Mouse (Mus musculus) heart, embryonic 15.5 days (tissue): Measurements from ENCODE around the gene Slc39a11. TPM values are rescaled to one million over a fixed set of nuclear protein-coding genes. Genes with fewer than 3 reads are reported as not detected.
A peak's percentile ranks its signal among the peaks of the same experiment; 100 is the strongest.

ENCODE experiments used
- ATAC-seq: fragments of 200-750 bp; cut with Nextera tagmentation; replicated peaks from 2 replicates; pipeline ENCODE4 v1.8.0; 2017; ENCODE audit warnings: low read depth, moderate TSS enrichment; ENCODE audit not compliant: insufficient number of reproducible peaks, insufficient read depth, low FRiP score
- H3K27ac ChIP-seq: fragments of 300-500 bp; sonication (generic); 2 replicates; pipeline ENCODE4 v1.5.1; 2015; ENCODE audit warnings: mild to moderate bottlenecking, inconsistent platforms
- H3K27me3 ChIP-seq: fragments of 300-500 bp; sonication (generic); 2 replicates; pipeline ENCODE4 v1.6.1; 2015; ENCODE audit warnings: inconsistent platforms
- H3K36me3 ChIP-seq: fragments of 300-500 bp; sonication (generic); 2 replicates; pipeline ENCODE4 v1.6.1; 2015; ENCODE audit warnings: mild to moderate bottlenecking, inconsistent platforms
- H3K4me1 ChIP-seq: fragments of 300-500 bp; sonication (generic); replicated peaks from 2 replicates; pipeline ENCODE4 v1.6.1; 2015; ENCODE audit warnings: inconsistent platforms
- H3K4me2 ChIP-seq: fragments of 300-500 bp; sonication (generic); 2 replicates; pipeline ENCODE4 v1.6.1; 2015; ENCODE audit warnings: inconsistent platforms, mild to moderate bottlenecking, moderate library complexity
- H3K4me3 ChIP-seq: fragments of 300-500 bp; sonication (generic); 2 replicates; pipeline ENCODE4 v1.5.1; 2015; ENCODE audit warnings: mild to moderate bottlenecking, inconsistent platforms
- H3K9ac ChIP-seq: fragments of 300-500 bp; sonication (generic); 2 replicates; pipeline ENCODE4 v1.6.1; 2015; ENCODE audit warnings: mild to moderate bottlenecking, inconsistent platforms
- H3K9me3 ChIP-seq: fragments of 300-500 bp; sonication (generic); replicated peaks from 2 replicates; pipeline ENCODE4 v1.6.1; 2016; ENCODE audit warnings: inconsistent platforms
- WGBS: fragments of 180-500 bp; shearing (Covaris S2); methylation state at CpG from one replicate; pipeline ENCODE4 v1.1.7; 2015; ENCODE audit warnings: mixed read lengths; 5-methylcytosine and 5-hydroxymethylcytosine counted together
- polyA plus RNA-seq: library from polyadenylated mRNA; unstranded; fragments of >200 nt; fragmentation: Nextera tagmentation; extraction: Ambion mirVana; gene quantifications from 2 replicates; pipeline ENCODE4 v1.2.1, GENCODE M21; 2015

The Slc39a11 gene
- polyA plus RNA-seq, 1 experiment from 2014 or later = 13.4 TPM

DNA sequence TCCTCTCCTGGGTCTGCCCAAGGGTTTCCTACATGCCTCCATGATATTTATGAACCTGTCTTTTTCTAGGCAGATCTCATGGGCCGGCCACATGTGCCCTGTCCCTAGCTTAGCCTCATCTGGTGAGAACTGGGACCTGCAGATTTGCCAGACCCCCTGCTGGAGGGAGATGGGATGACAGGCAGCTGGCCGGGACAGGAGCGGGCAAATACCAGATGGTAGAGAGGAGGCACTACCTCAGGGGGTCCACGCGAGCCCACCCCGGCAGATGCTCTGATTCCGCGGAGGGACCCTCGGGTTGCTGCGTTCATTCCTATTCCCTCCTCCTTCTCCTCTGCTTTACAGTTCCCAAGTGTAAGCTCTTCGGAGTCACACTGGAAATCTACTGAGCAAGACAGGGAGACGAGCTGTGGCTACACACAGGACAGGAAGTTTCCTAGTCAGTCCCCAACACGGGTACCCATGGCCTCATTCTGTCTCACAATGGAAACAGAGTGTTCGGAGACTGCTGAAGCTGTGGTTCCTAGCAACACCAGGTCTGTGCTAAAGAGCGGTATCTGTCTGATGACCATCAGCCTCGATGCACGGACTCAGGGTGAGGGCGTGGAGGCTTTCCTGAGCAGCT is 323.4 kb downstream of the Slc39a11 start:
- ATAC-seq = no peak
- Histone ChIP-seq H3K9ac (no peak overlapping the region), H3K4me1 (0 out of 2 replicates have a peak, but pooled peaks cover 2% of the 10 kb centered on the region), H3K4me3 (peak overlapping the region; percentile 17; the same call in 1 of the 2 replicates), H3K36me3 (no peaks in the 10 kb centered on the region), H3K9me3 (no peaks in the 10 kb centered on the region), H3K27me3 (no peaks in the 10 kb centered on the region), H3K4me2 (peak overlapping the region; percentile 50), H3K27ac (no peak overlapping the region)
- 24% methylated on average over 18 of the region's 18 CpGs for WGBS

DNA sequence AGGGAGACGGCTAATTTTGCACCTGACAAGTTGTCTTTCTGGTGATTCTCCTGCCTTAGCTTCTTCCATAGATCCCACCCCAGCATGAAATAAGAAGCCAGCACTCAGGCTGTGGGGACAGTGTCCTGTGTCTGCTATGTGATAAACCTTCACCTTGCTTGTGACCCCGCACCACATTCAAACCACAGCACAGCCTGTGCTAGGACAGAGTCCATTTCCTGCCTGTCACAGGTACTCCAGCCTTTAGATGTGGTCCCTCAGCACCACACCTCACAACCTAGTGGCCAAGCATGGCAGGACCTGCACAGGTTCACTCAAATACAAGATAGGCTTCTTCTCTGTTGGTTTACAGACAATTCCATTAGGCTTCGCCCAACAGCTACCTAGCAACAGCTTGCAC is 328.3 kb downstream of the Slc39a11 start:
- WGBS = 93% methylated on average over 3 of the region's 3 CpGs
- Histone ChIP-seq H3K27ac (no peak overlapping the region), H3K4me1 (no peaks in the 10 kb centered on the region), H3K4me3 (no peak overlapping the region), H3K4me2 (no peak overlapping the region), H3K27me3 (no peaks in the 10 kb centered on the region), H3K9ac (no peak overlapping the region), H3K36me3 (no peaks in the 10 kb centered on the region), H3K9me3 (no peaks in the 10 kb centered on the region; the same call in 1 of the 2 replicates)
- ATAC-seq = no peak

DNA sequence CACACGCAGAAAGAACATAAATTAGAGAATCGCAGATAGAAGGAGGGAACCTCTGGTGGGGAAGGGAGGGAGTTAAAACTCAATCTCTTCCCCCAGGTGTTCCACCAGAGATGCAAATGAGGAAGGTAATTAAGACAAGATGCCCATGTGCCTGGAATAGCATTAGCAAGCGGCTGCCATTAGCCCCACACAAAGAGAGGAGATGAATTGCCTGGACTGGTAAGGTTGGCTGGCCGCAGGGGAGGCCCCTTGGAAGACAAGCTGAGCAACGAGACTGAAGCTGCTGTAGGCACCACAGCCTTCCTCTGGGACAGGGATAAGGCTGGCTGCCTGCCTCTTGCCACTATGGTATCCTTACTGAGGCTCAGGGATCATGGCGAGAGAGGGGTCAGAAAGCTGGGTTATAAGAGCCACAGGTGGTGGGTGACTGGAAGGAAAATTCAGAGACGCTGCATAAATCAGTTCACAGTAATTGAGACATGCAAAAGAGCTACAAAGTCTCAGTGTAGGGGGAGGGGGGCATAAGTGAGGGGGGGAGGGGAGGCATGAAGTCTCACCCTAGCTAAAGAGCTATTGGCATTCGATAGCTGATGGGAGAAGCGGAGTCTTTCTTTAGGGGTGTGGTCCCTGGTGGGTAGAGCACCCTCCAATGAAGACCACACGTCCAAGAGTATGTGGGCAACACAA is 340.5 kb downstream of the Slc39a11 start:
- Histone ChIP-seq H3K36me3 (no peaks in the 10 kb centered on the region), H3K27me3 (no peaks in the 10 kb centered on the region), H3K4me3 (no peak overlapping the region), H3K4me2 (no peak overlapping the region), H3K4me1 (no peaks in the 10 kb centered on the region), H3K9me3 (no peaks in the 10 kb centered on the region), H3K27ac (no peak overlapping the region), H3K9ac (no peak overlapping the region)
- no peak for ATAC-seq
- 69% methylated on average over 10 of the region's 10 CpGs for WGBS

DNA sequence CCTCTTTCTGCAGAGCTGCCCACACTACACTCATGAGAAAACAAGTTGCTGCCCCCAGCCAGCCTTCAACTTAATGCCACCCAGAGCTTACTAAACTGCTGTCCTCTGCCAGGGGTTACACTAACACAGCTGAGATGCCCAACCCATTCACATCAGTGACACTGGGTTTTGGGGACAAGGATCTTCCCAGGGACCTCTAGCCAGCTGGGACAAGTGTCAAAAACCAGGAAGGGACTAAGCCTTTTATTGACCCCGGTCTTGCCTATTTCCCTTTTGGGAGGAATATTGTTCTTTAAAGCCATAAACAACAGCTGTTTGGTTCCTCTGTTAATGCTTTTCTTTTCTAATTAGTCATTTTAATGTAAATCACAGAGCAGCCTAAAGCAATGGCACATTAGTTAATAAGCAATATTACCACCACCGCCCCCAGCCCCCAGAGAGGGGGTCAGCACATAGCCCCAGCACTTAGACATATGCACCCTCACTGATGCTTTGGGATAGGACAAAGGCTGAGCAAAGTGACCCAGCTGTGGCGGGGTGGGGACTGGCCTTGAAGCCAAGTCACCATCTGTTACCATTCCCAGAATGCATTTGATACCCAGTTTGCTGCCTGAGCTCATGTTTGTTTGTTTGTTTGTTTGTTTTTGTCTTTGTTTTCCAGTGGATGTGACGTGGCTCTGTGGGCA is 341.5 kb downstream of the Slc39a11 start:
- WGBS = 75% methylated on average over 4 of the region's 4 CpGs
- H3K27ac ChIP-seq = no peak overlapping the region
- no peaks in the 10 kb centered on the region for H3K9me3 ChIP-seq
- no peak for ATAC-seq
- H3K4me2 ChIP-seq = no peak overlapping the region
- no peaks in the 10 kb centered on the region for H3K36me3 ChIP-seq
- no peaks in the 10 kb centered on the region for H3K27me3 ChIP-seq
- H3K4me1 ChIP-seq = no peaks in the 10 kb centered on the region
- H3K4me3 ChIP-seq = no peak overlapping the region
- H3K9ac ChIP-seq = no peak overlapping the region

DNA sequence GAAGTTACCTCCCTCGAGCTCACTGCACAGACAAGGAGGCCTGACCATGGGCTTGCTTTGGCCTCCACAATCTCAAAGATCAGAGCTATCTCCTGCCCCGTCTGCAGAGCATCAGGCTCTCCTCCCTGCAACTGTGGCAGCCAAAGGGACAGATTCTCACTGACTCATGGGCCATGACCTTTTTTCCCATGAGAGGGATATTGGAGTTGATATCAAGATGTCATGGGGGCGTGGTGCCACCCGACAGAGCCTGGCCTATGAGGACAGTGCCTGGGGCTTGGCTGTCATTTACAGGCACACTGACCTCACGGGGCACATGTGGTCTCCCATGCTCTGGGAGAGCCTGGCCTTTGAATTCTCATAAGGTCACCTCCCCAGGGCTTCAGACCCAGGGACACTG is 346.7 kb downstream of the Slc39a11 start:
- no peak overlapping the region for H3K4me2 ChIP-seq
- H3K4me1 ChIP-seq = no peaks in the 10 kb centered on the region
- ATAC-seq = no peak
- no peaks in the 10 kb centered on the region for H3K36me3 ChIP-seq
- no peak overlapping the region for H3K4me3 ChIP-seq
- no peaks in the 10 kb centered on the region for H3K27me3 ChIP-seq
- H3K9ac ChIP-seq = no peak overlapping the region
- 71% methylated on average over 5 of the region's 5 CpGs for WGBS
- no peaks in the 10 kb centered on the region for H3K9me3 ChIP-seq
- H3K27ac ChIP-seq = no peak overlapping the region

DNA sequence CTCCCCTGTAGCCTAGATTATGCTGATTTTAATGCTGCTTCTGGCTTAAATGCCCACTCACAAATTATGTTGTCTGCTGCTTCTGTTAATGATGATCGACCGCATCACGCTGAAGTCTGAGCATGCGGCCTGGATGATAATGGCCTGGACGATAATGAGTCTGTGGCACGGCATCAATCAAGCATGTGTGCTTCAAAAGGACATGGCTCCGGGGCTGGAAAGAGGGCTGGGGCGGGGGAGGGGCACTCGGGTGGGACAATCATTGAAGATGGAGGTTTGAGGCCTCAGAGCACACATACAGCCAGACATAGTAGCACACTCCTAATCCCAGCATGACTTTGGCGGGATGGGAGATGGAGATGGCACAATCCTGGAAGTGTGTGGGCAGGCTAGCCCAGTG is 350.4 kb downstream of the Slc39a11 start:
- 75% methylated on average over 10 of the region's 10 CpGs for WGBS
- ATAC-seq = no peak
- H3K27me3 ChIP-seq = no peaks in the 10 kb centered on the region
- no peaks in the 10 kb centered on the region for H3K4me1 ChIP-seq
- H3K4me2 ChIP-seq = no peak overlapping the region
- no peak overlapping the region for H3K27ac ChIP-seq
- no peaks in the 10 kb centered on the region for H3K36me3 ChIP-seq
- no peak overlapping the region for H3K4me3 ChIP-seq
- H3K9me3 ChIP-seq = no peaks in the 10 kb centered on the region
- H3K9ac ChIP-seq = no peak overlapping the region

DNA sequence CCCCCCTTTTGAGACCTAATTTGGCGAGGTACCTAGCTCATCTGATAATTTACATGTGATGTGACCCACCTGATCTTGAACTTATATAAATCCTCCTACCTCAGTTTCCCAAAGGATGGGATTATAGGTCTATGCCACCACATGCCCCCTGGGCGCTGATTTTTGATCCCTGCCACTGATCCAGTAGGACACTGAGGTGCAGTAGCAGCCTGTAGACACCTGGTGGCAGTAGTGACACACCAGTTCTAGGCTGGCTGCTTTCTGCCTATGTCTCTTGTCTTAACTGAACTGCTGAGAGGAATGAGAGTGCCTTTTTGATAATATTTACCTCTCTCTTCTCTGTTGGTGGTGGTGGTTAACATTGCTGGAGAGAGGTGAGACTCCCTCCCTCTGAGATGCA is 352.1 kb downstream of the Slc39a11 start:
- ATAC-seq = no peak
- WGBS = 18% methylated on average over 2 of the region's 2 CpGs
- H3K9me3 ChIP-seq = no peaks in the 10 kb centered on the region

DNA sequence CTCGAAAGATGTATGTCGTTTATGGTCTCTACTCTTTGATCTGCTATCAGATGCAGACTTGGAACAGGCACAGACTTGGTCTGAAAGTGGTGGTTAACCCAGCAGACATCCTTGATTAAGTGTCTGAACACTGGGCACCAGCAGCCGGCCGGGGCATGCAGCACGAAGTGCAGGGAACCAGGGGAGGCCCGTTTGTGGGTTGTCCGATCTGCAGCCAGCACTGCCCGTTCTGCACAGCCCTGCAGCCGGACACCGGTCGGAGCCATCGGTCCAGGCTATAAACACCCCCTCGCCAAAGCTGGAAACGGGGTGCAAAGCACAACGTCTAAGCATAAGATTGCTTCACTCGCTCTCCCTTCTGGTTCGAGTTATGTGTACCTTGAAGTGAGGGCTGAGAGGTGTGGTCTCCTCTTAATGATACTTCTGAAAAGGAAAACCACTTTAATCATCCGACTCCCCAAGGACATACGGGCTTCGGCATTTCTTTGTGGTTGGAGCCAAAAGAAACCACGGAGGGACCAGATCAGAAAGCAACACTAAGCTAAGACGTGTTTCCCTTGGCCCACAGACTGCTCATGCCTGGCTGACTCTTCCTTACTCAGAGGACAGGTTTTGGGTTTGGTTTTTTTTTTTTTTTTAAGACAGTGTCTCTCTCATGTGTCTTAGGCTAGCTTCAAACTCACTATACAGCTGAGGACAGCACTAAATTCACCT is 352.8 kb downstream of the Slc39a11 start:
- no peak overlapping the region for H3K4me3 ChIP-seq
- 83% methylated on average over 22 of the region's 22 CpGs for WGBS
- no peaks in the 10 kb centered on the region for H3K27me3 ChIP-seq
- ATAC-seq = no peak
- H3K27ac ChIP-seq = no peak overlapping the region
- H3K9ac ChIP-seq = no peak overlapping the region
- no peaks in the 10 kb centered on the region for H3K9me3 ChIP-seq
- no peaks in the 10 kb centered on the region for H3K36me3 ChIP-seq
- H3K4me1 ChIP-seq = no peaks in the 10 kb centered on the region
- H3K4me2 ChIP-seq = no peak overlapping the region

More for the DNA sequence above, 352.1 kb downstream of the Slc39a11 start:
- H3K36me3 ChIP-seq = no peaks in the 10 kb centered on the region
- no peak overlapping the region for H3K4me2 ChIP-seq
- H3K4me1 ChIP-seq = no peaks in the 10 kb centered on the region
- no peaks in the 10 kb centered on the region for H3K27me3 ChIP-seq
- no peak overlapping the region for H3K9ac ChIP-seq
- H3K4me3 ChIP-seq = no peak overlapping the region
- no peak overlapping the region for H3K27ac ChIP-seq

DNA sequence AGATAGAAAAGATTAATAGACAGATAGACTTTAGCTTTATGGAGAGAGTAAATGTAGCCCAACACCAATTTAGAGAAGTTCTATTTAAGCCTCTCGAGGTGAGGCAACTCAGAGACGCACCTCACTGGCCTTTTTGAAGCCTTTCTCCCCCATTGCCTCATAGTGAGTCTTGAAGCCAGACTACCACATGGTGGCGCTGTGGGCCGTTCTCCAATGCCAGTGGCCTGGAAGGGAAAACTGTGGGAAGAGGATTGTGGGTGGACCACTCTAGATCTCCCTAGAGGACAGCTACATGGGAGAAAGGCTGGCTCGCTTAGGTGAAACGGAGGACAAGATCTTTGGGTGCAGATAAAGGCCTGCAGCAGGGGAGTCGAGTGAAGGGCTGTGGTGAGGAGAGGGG is 353.7 kb downstream of the Slc39a11 start:
- Histone ChIP-seq H3K36me3 (no peaks in the 10 kb centered on the region), H3K27ac (no peak overlapping the region), H3K9ac (no peak overlapping the region), H3K4me3 (no peak overlapping the region), H3K4me2 (no peak overlapping the region), H3K4me1 (no peaks in the 10 kb centered on the region), H3K9me3 (no peaks in the 10 kb centered on the region), H3K27me3 (no peaks in the 10 kb centered on the region)
- ATAC-seq = no peak
- WGBS = 28% methylated on average over 7 of the region's 7 CpGs

DNA sequence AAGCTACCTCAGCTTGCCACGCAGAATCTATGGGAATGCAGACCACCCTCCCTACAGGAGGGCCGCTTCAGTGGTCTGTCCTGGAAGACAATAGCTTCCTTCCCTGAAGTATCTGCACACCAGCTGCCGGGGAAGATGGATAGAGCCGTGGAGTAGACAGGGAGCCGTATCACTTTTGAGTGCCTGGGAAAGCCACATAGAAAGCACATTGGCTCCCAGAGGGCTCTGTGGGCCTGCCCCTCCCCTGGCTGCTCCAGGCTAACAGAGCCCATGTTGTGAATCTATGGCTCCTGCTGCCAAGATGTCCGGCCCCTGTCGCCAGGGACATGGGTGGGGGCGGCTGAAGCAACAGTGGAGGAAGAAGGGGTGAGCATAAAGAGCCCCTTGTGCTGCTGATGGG is 355.4 kb downstream of the Slc39a11 start:
- no peak overlapping the region for H3K4me2 ChIP-seq
- H3K4me1 ChIP-seq = no peaks in the 10 kb centered on the region
- H3K9me3 ChIP-seq = no peaks in the 10 kb centered on the region
- H3K27ac ChIP-seq = no peak overlapping the region
- no peaks in the 10 kb centered on the region for H3K36me3 ChIP-seq
- ATAC-seq = peak; percentile 40; the same call in 1 of the 2 replicates
- WGBS = 54% methylated on average over 8 of the region's 8 CpGs
- no peaks in the 10 kb centered on the region for H3K27me3 ChIP-seq
- no peak overlapping the region for H3K9ac ChIP-seq
- H3K4me3 ChIP-seq = no peak overlapping the region

DNA sequence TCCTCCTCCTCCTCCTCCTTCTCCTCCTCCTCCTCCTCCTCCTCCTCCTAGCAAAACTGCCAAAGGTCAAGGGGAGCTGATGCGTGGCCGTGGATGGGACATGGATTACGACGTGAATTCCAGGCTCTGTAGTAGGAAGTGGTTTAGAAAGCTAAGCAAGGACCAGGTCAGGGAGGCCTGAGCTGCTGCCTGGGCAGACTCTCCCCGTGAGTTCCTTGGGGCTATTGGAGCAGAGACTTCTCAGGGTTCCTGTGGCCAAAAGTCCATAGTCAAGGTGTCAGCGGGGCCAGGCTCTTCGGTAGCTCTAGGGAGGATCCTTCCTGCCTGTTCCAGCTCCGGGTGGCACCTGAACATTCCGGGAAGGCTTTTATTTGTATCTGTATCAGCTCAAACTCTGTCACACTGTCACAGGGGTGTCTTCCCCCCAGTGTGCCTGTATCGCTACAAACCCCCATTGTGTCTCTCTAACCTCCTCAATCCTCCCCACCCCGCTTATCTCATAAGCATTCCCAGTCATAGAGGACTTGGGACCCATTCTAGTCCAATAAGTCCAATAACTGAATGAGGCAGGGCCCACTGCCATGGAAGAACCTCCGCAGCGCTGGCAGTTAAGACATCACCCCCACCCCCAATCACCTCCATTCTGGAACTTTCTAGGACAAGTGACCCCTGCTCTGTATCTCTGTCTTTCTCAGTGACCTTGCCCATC is 356.8 kb downstream of the Slc39a11 start:
- H3K9me3 ChIP-seq = no peaks in the 10 kb centered on the region
- H3K36me3 ChIP-seq = no peaks in the 10 kb centered on the region
- no peak overlapping the region for H3K9ac ChIP-seq
- no peak overlapping the region for H3K27ac ChIP-seq
- 84% methylated on average over 13 of the region's 13 CpGs for WGBS
- ATAC-seq = no peak
- no peaks in the 10 kb centered on the region for H3K4me1 ChIP-seq
- H3K4me3 ChIP-seq = no peak overlapping the region
- H3K4me2 ChIP-seq = no peak overlapping the region
- no peaks in the 10 kb centered on the region for H3K27me3 ChIP-seq
